Mouse (Mus musculus) MEL (cell line): ENCODE results near the gene Dapk1. TPM values are rescaled to one million over a fixed set of nuclear protein-coding genes. Genes with fewer than 3 reads are reported as not detected.

Source experiments
- DNase-seq: peaks from one replicate; pipeline ENCODE4 v3.0.0; 2011; ENCODE audit warnings: low read depth, low spot score
- H3K27ac ChIP-seq: 2 replicates; pipeline ENCODE4 v1.5.1; 2012; ENCODE audit warnings: low read depth, mild to moderate bottlenecking, control low read depth, low read length, moderate library complexity; ENCODE audit not compliant: control insufficient read depth
- H3K27me3 ChIP-seq, 2 experiments: fragments of 150-350 bp in 1 of 2; sonication (generic) in 1 of 2; 2 replicates each; pipeline ENCODE4 v1.6.1; 2012; ENCODE audit warnings: low read length in 2 of 2, mild to moderate bottlenecking in 2 of 2, improper control_type of control experiment in 1 of 2, moderate library complexity in 1 of 2; ENCODE audit not compliant: insufficient read depth in 2 of 2, control insufficient read depth in 1 of 2
- H3K36me3 ChIP-seq, 2 experiments: 2 replicates each; pipeline ENCODE4 v1.6.1; 2012 to 2014; ENCODE audit warnings: low read length in 2 of 2, improper control_type of control experiment in 1 of 2, inconsistent platforms in 1 of 2, mild to moderate bottlenecking in 1 of 2; ENCODE audit not compliant: insufficient read depth in 2 of 2, control insufficient read depth in 1 of 2
- H3K4me1 ChIP-seq, 2 experiments: fragments of 150-350 bp in 1 of 2; sonication (generic) in 1 of 2; 2 replicates each; pipeline ENCODE4 v1.6.1; 2012; ENCODE audit warnings: low read length in 2 of 2, improper control_type of control experiment in 1 of 2, mild to moderate bottlenecking in 1 of 2; ENCODE audit not compliant: insufficient read depth in 2 of 2, control insufficient read depth in 1 of 2
- H3K4me3 ChIP-seq, 2 experiments: fragments of 150-350 bp in 1 of 2; sonication (generic) in 1 of 2; 2 replicates each; pipeline ENCODE4 v1.5.1; 2012; ENCODE audit warnings: low read depth in 2 of 2, low read length in 2 of 2, mild to moderate bottlenecking in 2 of 2, moderate library complexity in 2 of 2, control low read depth in 1 of 2, improper control_type of control experiment in 1 of 2; ENCODE audit not compliant: control insufficient read depth in 1 of 2, insufficient read depth in 1 of 2
- H3K79me2 ChIP-seq: 2 replicates; pipeline ENCODE4 v1.6.1; 2012; ENCODE audit warnings: mild to moderate bottlenecking, low read length, moderate library complexity; ENCODE audit not compliant: control insufficient read depth, poor library complexity, insufficient read depth
- H3K9ac ChIP-seq: 2 replicates; pipeline ENCODE4 v1.6.1; 2012; ENCODE audit warnings: low read depth, mild to moderate bottlenecking, control low read depth, low read length, moderate library complexity; ENCODE audit not compliant: control insufficient read depth, poor library complexity, severe bottlenecking
- H3K9me3 ChIP-seq: fragments of 150-350 bp; sonication (generic); replicated peaks from 2 replicates; pipeline ENCODE4 v1.6.1; 2012; ENCODE audit warnings: mild to moderate bottlenecking, low read length, improper control_type of control experiment, moderate library complexity; ENCODE audit not compliant: insufficient read depth
- BHLHE40 ChIP-seq: IDR thresholded peaks from 2 replicates; pipeline ENCODE4 v1.6.1; 2012; ENCODE audit warnings: low read depth, mild to moderate bottlenecking, inconsistent platforms, low read length, improper control_type of control experiment, borderline replicate concordance
- CHD1 ChIP-seq: IDR thresholded peaks from 2 replicates; pipeline ENCODE4 v1.6.1; 2012; ENCODE audit warnings: low read depth, mild to moderate bottlenecking, inconsistent platforms, low read length, improper control_type of control experiment
- CTCF ChIP-seq, 3 experiments: IDR thresholded peaks in 2 of 3; conservative IDR thresholded peaks in 1 of 3; 2 replicates each; pipeline ENCODE4 v1.5.1; 2011 to 2012; ENCODE audit warnings: low read length in 3 of 3, low read depth in 2 of 3, mild to moderate bottlenecking in 2 of 3, improper control_type of control experiment in 1 of 3, inconsistent platforms in 1 of 3, mixed read lengths in 1 of 3, moderate library complexity in 1 of 3; ENCODE audit not compliant: control insufficient read depth in 1 of 3, insufficient read depth in 1 of 3, poor library complexity in 1 of 3, severe bottlenecking in 1 of 3
- E2F4 ChIP-seq: IDR thresholded peaks from 2 replicates; pipeline ENCODE4 v1.6.1; 2011; ENCODE audit warnings: low read depth, low read length, improper control_type of control experiment, borderline replicate concordance
- EP300 ChIP-seq, 2 experiments: IDR thresholded peaks; 2 replicates each; pipeline ENCODE4 v1.6.1; 2011; ENCODE audit warnings: improper control_type of control experiment in 2 of 2, low read length in 2 of 2, low read depth in 1 of 2, mild to moderate bottlenecking in 1 of 2
- JUND ChIP-seq: IDR thresholded peaks from 2 replicates; pipeline ENCODE4 v1.6.1; 2011; ENCODE audit warnings: low read depth, mild to moderate bottlenecking, improper control_type of control experiment, low read length
- MAX ChIP-seq: IDR thresholded peaks from 2 replicates; pipeline ENCODE4 v1.6.1; 2011; ENCODE audit warnings: low read length, improper control_type of control experiment
- MAZ ChIP-seq: IDR thresholded peaks from 2 replicates; pipeline ENCODE4 v1.6.1; 2012; ENCODE audit warnings: low read depth, mild to moderate bottlenecking, inconsistent platforms, low read length, improper control_type of control experiment
- MYB ChIP-seq: IDR thresholded peaks from 2 replicates; pipeline ENCODE4 v1.6.1; 2011; ENCODE audit warnings: mild to moderate bottlenecking, low read depth, low read length, improper control_type of control experiment
- NRF1 ChIP-seq: IDR thresholded peaks from 2 replicates; pipeline ENCODE4 v1.6.1; 2014; ENCODE audit warnings: low read depth, mild to moderate bottlenecking, inconsistent platforms, low read length, improper control_type of control experiment, moderate library complexity; ENCODE audit not compliant: poor library complexity, insufficient read depth, severe bottlenecking
- TAL1 ChIP-seq: IDR thresholded peaks from 2 replicates; pipeline ENCODE4 v1.6.1; 2012; ENCODE audit warnings: mild to moderate bottlenecking, inconsistent platforms, low read length, moderate library complexity, mixed read lengths
- UBTF ChIP-seq: IDR thresholded peaks from 2 replicates; pipeline ENCODE4 v1.6.1; 2012; ENCODE audit warnings: low read depth, mild to moderate bottlenecking, inconsistent platforms, low read length, improper control_type of control experiment, moderate library complexity, borderline replicate concordance; ENCODE audit not compliant: insufficient read depth
- USF2 ChIP-seq, 2 experiments: IDR thresholded peaks; 2 replicates each; pipeline ENCODE4 v1.6.1; 2011 to 2012; ENCODE audit warnings: improper control_type of control experiment in 2 of 2, low read length in 2 of 2, borderline replicate concordance in 1 of 2, inconsistent platforms in 1 of 2, low read depth in 1 of 2, mild to moderate bottlenecking in 1 of 2; ENCODE audit not compliant: insufficient read depth in 1 of 2
- ZC3H11A ChIP-seq: IDR thresholded peaks from 2 replicates; pipeline ENCODE4 v1.6.1; 2012; ENCODE audit warnings: low read depth, mild to moderate bottlenecking, inconsistent platforms, low read length, improper control_type of control experiment
- ZNF384 ChIP-seq: IDR thresholded peaks from 2 replicates; pipeline ENCODE4 v1.6.1; 2012; ENCODE audit warnings: low read depth, mild to moderate bottlenecking, inconsistent platforms, low read length, improper control_type of control experiment
- polyA plus RNA-seq, 2 experiments: library from polyadenylated mRNA; stranded (reverse) in 1 of 2; unstranded in 1 of 2; fragments of >175 nt in 1 of 2; fragments of >200 nt in 1 of 2; gene quantifications; 2 replicates each; pipeline versions ENCODE4 v1.2.1 to v1.2.4; 2012; ENCODE audit warnings: low replicate concordance in 2 of 2, low read depth in 1 of 2; ENCODE audit not compliant: insufficient read length in 2 of 2, insufficient read depth in 1 of 2, missing spikeins in 1 of 2
- total RNA-seq: library from RNA; depleted of rRNA; stranded (reverse); fragments of 300-350 nt; gene quantifications from 2 replicates; pipeline ENCODE4 v1.2.3, GENCODE M21; 2012

Gene Dapk1
- total and polyA plus RNA-seq, 3 experiments = 5.1 to 8.2 TPM; not detected in 1

GRCm38 (mm10) chr13:60701671-60702171 lies 100.0 kb downstream of the Dapk1 start:
- H3K4me1 ChIP-seq = no peaks in the 10 kb centered on the region
- H3K4me3 ChIP-seq = no peak overlapping the region
- no peaks in the 10 kb centered on the region for H3K79me2 ChIP-seq
- no peaks in the 10 kb centered on the region for H3K9me3 ChIP-seq
- H3K9ac ChIP-seq = no peak overlapping the region
- DNase-seq = no peak
- H3K27me3 ChIP-seq = no peaks in the 10 kb centered on the region
- TF ChIP-seq MAX = no peak
- no peak for TF ChIP-seq UBTF
- no peak for TF ChIP-seq TAL1
- no peak for TF ChIP-seq MAZ
- TF ChIP-seq BHLHE40 = no peak
- no peak for TF ChIP-seq E2F4
- no peak for TF ChIP-seq NRF1
- no peak for TF ChIP-seq JUND
- TF ChIP-seq USF2 (IDR thresholded peaks at IDR 0.05; ENCODE audit: borderline replicate concordance in 1 of 2, insufficient read depth in 1 of 2, low read depth in 1 of 2, low read length in 2 of 2) = no peak
- H3K27ac ChIP-seq = no peak overlapping the region
- H3K36me3 ChIP-seq = no peaks in the 10 kb centered on the region

DNA sequence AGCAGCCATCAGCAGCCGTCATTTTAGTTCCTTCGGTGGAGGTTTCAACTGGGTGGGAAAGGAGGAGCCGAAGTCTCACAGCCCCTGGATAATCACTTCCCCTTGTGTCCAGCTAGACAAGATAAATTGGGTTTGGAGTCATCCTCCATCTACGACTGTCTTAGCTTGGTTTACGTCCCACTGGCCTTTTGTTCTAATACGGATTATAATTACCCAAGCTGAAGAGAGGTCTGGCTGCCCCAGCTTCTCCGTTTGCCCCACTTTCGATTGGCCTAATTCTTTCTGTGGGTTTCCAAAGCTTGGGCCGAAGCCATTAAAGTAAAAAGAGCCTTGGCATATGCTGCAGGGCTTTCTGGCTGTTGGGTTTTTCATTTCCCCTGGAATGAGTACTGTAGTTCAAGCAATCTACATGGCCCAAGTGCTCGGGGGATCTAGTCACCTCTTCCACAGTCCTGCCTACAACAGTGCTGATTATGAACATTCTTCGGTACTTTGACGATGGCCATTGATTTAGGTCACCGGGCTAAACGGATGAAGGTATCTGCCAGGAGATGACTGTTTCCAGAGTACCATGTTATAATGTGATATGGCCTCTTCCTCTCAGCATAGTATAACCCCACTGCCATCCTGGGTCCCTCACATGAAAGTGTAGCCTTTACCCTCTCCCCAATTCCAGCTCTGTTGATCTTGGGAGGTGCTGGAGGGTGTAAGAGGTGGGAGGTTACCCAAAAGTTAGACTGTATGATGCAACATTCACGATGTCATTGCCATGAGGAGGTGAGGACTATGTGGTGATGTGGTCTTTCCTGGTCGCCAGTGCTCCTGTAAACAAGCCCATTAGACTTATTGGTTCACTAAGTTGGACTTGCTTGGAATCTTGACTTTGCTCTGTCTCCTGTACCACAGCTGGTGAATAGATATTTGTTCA lies 106.1 kb downstream of the Dapk1 start:
- Histone ChIP-seq H3K4me3 (no peak overlapping the region), H3K9ac (no peak overlapping the region), H3K27ac (no peak overlapping the region), H3K79me2 (no peaks in the 10 kb centered on the region), H3K9me3 (no peaks in the 10 kb centered on the region), H3K4me1 (no peaks in the 10 kb centered on the region), H3K36me3 (no peaks in the 10 kb centered on the region), H3K27me3 (no peaks in the 10 kb centered on the region)
- DNase-seq = no peak
- TF ChIP-seq ZC3H11A (no peak), CTCF (IDR thresholded peaks at IDR 0.05 in 2 of 3, conservative IDR thresholded peaks at IDR 0.05 in 1 of 3; ENCODE audit: control insufficient read depth in 1 of 3, insufficient read depth in 1 of 3, low read depth in 2 of 3, low read length in 3 of 3, poor library complexity in 1 of 3, severe bottlenecking in 1 of 3) (no peak), ZNF384 (no peak), BHLHE40 (no peak), MAX (no peak), CHD1 (no peak), NRF1 (no peak), EP300 (IDR thresholded peaks at IDR 0.05; ENCODE audit: low read depth in 1 of 2, low read length in 2 of 2) (no peak), MYB (no peak)
